Mouse (Mus musculus) CH12.LX (cell line): Measurements from ENCODE around the gene Hdac9. TPM values are rescaled to one million over a fixed set of nuclear protein-coding genes. Genes with fewer than 3 reads are reported as not detected.

ENCODE experiments used
- DNase-seq: peaks from one replicate; pipeline ENCODE4 v3.0.0-alpha.2; 2013; ENCODE audit errors: extremely low read depth
- H3K27ac ChIP-seq: 2 replicates; pipeline ENCODE4 v1.5.1; 2012; ENCODE audit warnings: low read depth, mild to moderate bottlenecking, control low read depth, moderate library complexity; ENCODE audit not compliant: insufficient read depth
- H3K27me3 ChIP-seq: replicated peaks from 2 replicates; pipeline ENCODE3; 2012; ENCODE audit warnings: inconsistent platforms
- H3K36me3 ChIP-seq, 2 experiments: replicated peaks in 1 of 2; 2 replicates each; pipeline versions ENCODE3 to v1.6.1; 2012; ENCODE audit warnings: inconsistent platforms in 1 of 2, low read length in 1 of 2, mild to moderate bottlenecking in 1 of 2, mixed read lengths in 1 of 2, moderate library complexity in 1 of 2; ENCODE audit not compliant: control insufficient read depth in 1 of 2, insufficient read depth in 1 of 2
- H3K4me1 ChIP-seq, 2 experiments: 2 replicates each; pipeline ENCODE4 v1.6.1; 2012; ENCODE audit warnings: inconsistent platforms in 1 of 2, moderate library complexity in 1 of 2; ENCODE audit not compliant: insufficient read depth in 2 of 2, control insufficient read depth in 1 of 2
- H3K4me2 ChIP-seq: 2 replicates; pipeline ENCODE4 v1.6.1; 2012; ENCODE audit warnings: low read depth, mild to moderate bottlenecking, control low read depth; ENCODE audit not compliant: poor library complexity, insufficient read depth, severe bottlenecking
- H3K4me3 ChIP-seq, 3 experiments: fragments of 150-350 bp in 1 of 3; sonication (generic) in 1 of 3; replicated peaks in 1 of 3; 2 replicates each; pipeline versions ENCODE3 to v1.5.1; 2011 to 2012; ENCODE audit warnings: low read depth in 2 of 3, low read length in 2 of 3, mild to moderate bottlenecking in 2 of 3, moderate library complexity in 2 of 3, control low read depth in 1 of 3, improper control_type of control experiment in 1 of 3, inconsistent platforms in 1 of 3, mixed read lengths in 1 of 3; ENCODE audit not compliant: poor library complexity in 1 of 3
- H3K79me2 ChIP-seq: replicated peaks from 2 replicates; pipeline ENCODE4 v1.6.1; 2012; ENCODE audit warnings: mild to moderate bottlenecking, moderate library complexity; ENCODE audit not compliant: control insufficient read depth, poor library complexity, insufficient read depth, severe bottlenecking; ENCODE audit errors: extremely low read depth
- H3K9ac ChIP-seq: 2 replicates; pipeline ENCODE4 v1.6.1; 2012; ENCODE audit warnings: low read depth, mild to moderate bottlenecking, control low read depth, moderate library complexity; ENCODE audit not compliant: insufficient read depth
- H3K9me3 ChIP-seq: replicated peaks from 2 replicates; pipeline ENCODE3; 2012; ENCODE audit warnings: low read length, inconsistent platforms, mixed read lengths
- BHLHE40 ChIP-seq: IDR thresholded peaks from 2 replicates; pipeline ENCODE4 v1.6.1; 2011; ENCODE audit warnings: mild to moderate bottlenecking, low read depth, low read length, improper control_type of control experiment
- CHD1 ChIP-seq: IDR thresholded peaks from 2 replicates; pipeline ENCODE4 v1.6.1; 2012; ENCODE audit warnings: low read depth, low read length, improper control_type of control experiment, inconsistent platforms
- CHD2 ChIP-seq: IDR thresholded peaks from 2 replicates; pipeline ENCODE4 v1.6.1; 2011; ENCODE audit warnings: low read length, improper control_type of control experiment
- CTCF ChIP-seq, 2 experiments: IDR thresholded peaks in 1 of 2; conservative IDR thresholded peaks in 1 of 2; 2 replicates each; pipeline ENCODE4 v1.5.1; 2011 to 2012; ENCODE audit warnings: low read depth in 2 of 2, low read length in 2 of 2, improper control_type of control experiment in 1 of 2, inconsistent platforms in 1 of 2, mild to moderate bottlenecking in 1 of 2, moderate library complexity in 1 of 2
- ELF1 ChIP-seq: IDR thresholded peaks from 2 replicates; pipeline ENCODE4 v1.6.1; 2014; ENCODE audit warnings: low read depth, mild to moderate bottlenecking, inconsistent platforms, low read length, improper control_type of control experiment
- EP300 ChIP-seq: IDR thresholded peaks from 2 replicates; pipeline ENCODE4 v1.6.1; 2011; ENCODE audit warnings: low read length, improper control_type of control experiment
- ETS1 ChIP-seq: conservative IDR thresholded peaks from 2 replicates; pipeline ENCODE4 v1.6.1; 2012; ENCODE audit warnings: low read depth, mild to moderate bottlenecking, inconsistent platforms, low read length, improper control_type of control experiment, moderate library complexity
- GABPA ChIP-seq: IDR thresholded peaks from 2 replicates; pipeline ENCODE4 v1.6.1; 2012; ENCODE audit warnings: low read depth, low read length, improper control_type of control experiment, inconsistent platforms; ENCODE audit not compliant: insufficient replicate concordance
- JUN ChIP-seq: IDR thresholded peaks from 2 replicates; pipeline ENCODE4 v1.6.1; 2011; ENCODE audit warnings: low read depth, mild to moderate bottlenecking, low read length, improper control_type of control experiment, moderate library complexity; ENCODE audit not compliant: insufficient read depth
- KAT2A ChIP-seq: IDR thresholded peaks from 2 replicates; pipeline ENCODE4 v1.6.1; 2012; ENCODE audit warnings: low read length, improper control_type of control experiment, inconsistent platforms; ENCODE audit not compliant: insufficient replicate concordance
- MAFK ChIP-seq: IDR thresholded peaks from 2 replicates; pipeline ENCODE4 v1.6.1; 2011; ENCODE audit warnings: low read length, improper control_type of control experiment; ENCODE audit not compliant: insufficient replicate concordance
- MAX ChIP-seq: IDR thresholded peaks from 2 replicates; pipeline ENCODE4 v1.6.1; 2011; ENCODE audit warnings: low read length, improper control_type of control experiment
- MAZ ChIP-seq: IDR thresholded peaks from 2 replicates; pipeline ENCODE4 v1.6.1; 2012; ENCODE audit warnings: low read depth, mild to moderate bottlenecking, inconsistent platforms, low read length, improper control_type of control experiment, moderate library complexity
- MEF2A ChIP-seq: IDR thresholded peaks from 2 replicates; pipeline ENCODE4 v1.6.1; 2014; ENCODE audit warnings: low read depth, mild to moderate bottlenecking, inconsistent platforms, low read length, improper control_type of control experiment, borderline replicate concordance
- MXI1 ChIP-seq: IDR thresholded peaks from 2 replicates; pipeline ENCODE4 v1.6.1; 2011; ENCODE audit warnings: mild to moderate bottlenecking, low read depth, low read length, improper control_type of control experiment
- MYC ChIP-seq: IDR thresholded peaks from 2 replicates; pipeline ENCODE4 v1.6.1; 2011; ENCODE audit warnings: low read depth, mild to moderate bottlenecking, improper control_type of control experiment, low read length
- NELFE ChIP-seq: IDR thresholded peaks from 2 replicates; pipeline ENCODE4 v1.6.1; 2011; ENCODE audit warnings: low read depth, low read length, improper control_type of control experiment
- NRF1 ChIP-seq: IDR thresholded peaks from 2 replicates; pipeline ENCODE4 v1.6.1; 2014; ENCODE audit warnings: low read depth, mild to moderate bottlenecking, inconsistent platforms, low read length, improper control_type of control experiment, moderate library complexity
- PAX5 ChIP-seq: IDR thresholded peaks from 2 replicates; pipeline ENCODE4 v1.6.1; 2012; ENCODE audit warnings: low read length, inconsistent platforms, mixed read lengths
- POLR2A ChIP-seq: IDR thresholded peaks from 2 replicates; pipeline ENCODE4 v1.6.1; 2011; ENCODE audit warnings: low read depth, mild to moderate bottlenecking, improper control_type of control experiment, low read length
- RAD21 ChIP-seq: IDR thresholded peaks from 2 replicates; pipeline ENCODE4 v1.6.1; 2011; ENCODE audit warnings: low read depth, mild to moderate bottlenecking, low read length, improper control_type of control experiment, moderate library complexity
- TBP ChIP-seq: conservative IDR thresholded peaks from 2 replicates; pipeline ENCODE4 v1.6.1; 2011; ENCODE audit warnings: low read depth, low read length, improper control_type of control experiment
- USF2 ChIP-seq: conservative IDR thresholded peaks from 2 replicates; pipeline ENCODE4 v1.6.1; 2011; ENCODE audit warnings: low read depth, low read length, improper control_type of control experiment
- ZC3H11A ChIP-seq: IDR thresholded peaks from 2 replicates; pipeline ENCODE4 v1.6.1; 2012; ENCODE audit warnings: low read depth, mild to moderate bottlenecking, inconsistent platforms, low read length, improper control_type of control experiment
- ZKSCAN1 ChIP-seq: IDR thresholded peaks from 2 replicates; pipeline ENCODE4 v1.6.1; 2012; ENCODE audit warnings: low read depth, inconsistent platforms, low read length, improper control_type of control experiment, borderline replicate concordance
- dilution Hi-C: fragments of 300-500 bp; cut with MboI; formaldehyde crosslinking; loops from 2 replicates; pipeline ENCODE4 v1.14.3; 2020; ENCODE audit warnings: low sequenced_read_pairs; ENCODE audit not compliant: extremely low pct_unique_long_range_greater_than_20kb, extremely low pct_ligation_motif_present
- in situ Hi-C: fragments of 300-500 bp; cut with MboI; formaldehyde crosslinking; loops from 3 replicates; pipeline ENCODE4 v1.14.3; 2019; ENCODE audit warnings: low sequenced_read_pairs, low pct_ligation_motif_present, low pct_unique_long_range_greater_than_20kb, mixed read lengths
- polyA plus RNA-seq: library from polyadenylated mRNA; unstranded; fragments of >175 nt; gene quantifications from 2 replicates; pipeline ENCODE4 v1.2.1, GENCODE M21; 2012; ENCODE audit warnings: low read depth; ENCODE audit not compliant: insufficient read length
- total RNA-seq, 2 experiments: library from RNA; depleted of rRNA; stranded (reverse); fragments of 300-350 nt in 1 of 2; fragments of >200 nt in 1 of 2; gene quantifications; 2 replicates each; pipeline ENCODE4 v1.2.3; 2012 to 2014

Gene Hdac9
- total and polyA plus RNA-seq, 3 experiments, result 0.04 to 0.38 (median 0.17) TPM

DNA sequence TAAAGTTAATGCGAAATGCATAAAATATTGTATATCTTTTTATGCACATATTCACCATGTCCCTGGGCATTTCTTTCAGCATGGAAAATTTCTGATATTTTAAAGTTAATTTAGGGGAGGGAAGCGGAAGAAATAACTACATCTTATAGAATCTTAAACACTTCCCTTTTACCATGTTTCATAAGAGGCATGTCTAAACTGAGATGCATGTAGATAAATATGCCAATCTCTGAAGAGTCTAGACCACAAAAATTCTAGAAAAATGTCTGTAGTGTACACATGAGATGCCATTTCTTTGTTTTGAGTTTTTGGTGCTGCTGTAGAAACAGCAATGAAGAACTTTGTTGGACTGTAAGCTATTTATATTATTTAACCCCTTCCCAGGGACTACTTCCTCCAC lies 192.6 kb downstream of the Hdac9 start:
- TF ChIP-seq ZC3H11A, result no peak
- no peak for TF ChIP-seq CTCF (conservative IDR thresholded peaks at IDR 0.05 in 1 of 2, IDR thresholded peaks at IDR 0.05 in 1 of 2; ENCODE audit: low read depth in 2 of 2, low read length in 2 of 2)
- TF ChIP-seq TBP, result no peak
- TF ChIP-seq, all 38 proteins: peak for 0
- Histone ChIP-seq H3K27me3 (no peaks in the 10 kb centered on the region), H3K9me3 (no peaks in the 10 kb centered on the region), H3K27ac (no peak overlapping the region), H3K36me3 (no peaks in the 10 kb centered on the region), H3K9ac (no peak overlapping the region), H3K4me2 (no peak overlapping the region), H3K79me2 (no peaks in the 10 kb centered on the region), H3K4me3 (no peak overlapping the region), H3K4me1 (peaks cover 0 to 16% of the 10 kb centered on the region in 2 experiments; a peak in 2 of 4 replicates)
- in situ Hi-C loops, result no loop called here
- dilution Hi-C loops, result no loop called here
- no peak for DNase-seq

GRCm38 (mm10) chr12:34722831-34723490 lies 193.9 kb downstream of the Hdac9 start:
- peaks cover 0 to 16% of the 10 kb centered on the region in 2 experiments; a peak in 2 of 4 replicates for H3K4me1 ChIP-seq
- no peaks in the 10 kb centered on the region for H3K36me3 ChIP-seq
- no peaks in the 10 kb centered on the region for H3K79me2 ChIP-seq
- H3K27me3 ChIP-seq, result no peaks in the 10 kb centered on the region
- no peak overlapping the region for H3K27ac ChIP-seq
- dilution Hi-C loops, result no loop called here
- in situ Hi-C loops, result no loop called here
- no peak overlapping the region for H3K9ac ChIP-seq
- no peak overlapping the region for H3K4me3 ChIP-seq
- TF ChIP-seq JUN (no peak), CHD1 (no peak), USF2 (no peak), RAD21 (no peak), POLR2A (no peak), CHD2 (no peak), MYC (no peak), MEF2A (no peak), BHLHE40 (no peak), ZKSCAN1 (no peak)
- peak; percentile 19 for DNase-seq
- peak overlapping the region; percentile 51 for H3K4me2 ChIP-seq
- H3K9me3 ChIP-seq, result no peaks in the 10 kb centered on the region

DNA sequence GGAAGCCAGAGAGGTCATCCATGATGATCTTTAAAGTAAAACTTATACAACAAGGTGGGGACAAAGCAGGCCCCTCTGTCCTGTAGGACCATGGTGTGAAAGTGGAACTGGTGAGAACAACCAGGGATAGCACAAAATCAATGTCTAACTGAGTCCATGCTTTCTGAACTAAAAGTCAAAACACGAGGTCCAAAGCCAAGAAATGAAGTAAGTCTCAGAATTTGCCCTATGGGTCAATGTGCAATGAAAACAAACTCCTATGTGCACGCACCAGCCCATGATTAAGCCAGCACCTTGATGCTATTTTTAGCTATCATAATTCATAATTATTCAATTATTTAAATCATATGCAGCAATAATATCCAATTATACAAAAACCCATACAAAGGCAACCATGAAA lies 196.0 kb downstream of the Hdac9 start:
- in situ Hi-C loops (no loop called here), dilution Hi-C loops (no loop called here)
- H3K27me3 ChIP-seq, result no peaks in the 10 kb centered on the region
- no peak for TF ChIP-seq ZC3H11A
- TF ChIP-seq MYC, result no peak
- no peak for TF ChIP-seq JUN
- TF ChIP-seq KAT2A, result no peak
- no peak for TF ChIP-seq ZKSCAN1
- no peak for TF ChIP-seq MXI1
- no peak for TF ChIP-seq NELFE
- TF ChIP-seq EP300, result no peak
- TF ChIP-seq MAZ, result no peak
- no peak for TF ChIP-seq NRF1
- no peak for TF ChIP-seq PAX5
- no peak for TF ChIP-seq CTCF (conservative IDR thresholded peaks at IDR 0.05 in 1 of 2, IDR thresholded peaks at IDR 0.05 in 1 of 2; ENCODE audit: low read depth in 2 of 2, low read length in 2 of 2)
- no peak for TF ChIP-seq GABPA
- TF ChIP-seq ELF1, result no peak
- no peak for TF ChIP-seq BHLHE40
- TF ChIP-seq ETS1, result no peak
- no peak for TF ChIP-seq MAFK
- TF ChIP-seq MAX, result no peak

More for the DNA sequence above, 196.0 kb downstream of the Hdac9 start:
- no peak overlapping the region for H3K27ac ChIP-seq
- no peak for DNase-seq
- no peaks in the 10 kb centered on the region for H3K9me3 ChIP-seq
- no peak overlapping the region for H3K4me2 ChIP-seq
- H3K9ac ChIP-seq, result no peak overlapping the region
- H3K79me2 ChIP-seq, result no peaks in the 10 kb centered on the region
- no peak overlapping the region for H3K4me3 ChIP-seq
- peaks cover 0 to 16% of the 10 kb centered on the region in 2 experiments; a peak in 2 of 4 replicates for H3K4me1 ChIP-seq
- H3K36me3 ChIP-seq, result no peaks in the 10 kb centered on the region
